Mouse (Mus musculus): ENCODE results near the gene Samd1. TPM values are rescaled to one million over a fixed set of nuclear protein-coding genes. Genes with fewer than 3 reads are reported as not detected.
"Not testable (repeated sequence)": the region's sequence is repeated elsewhere in the genome, so short reads cannot be mapped to it uniquely, and the experiment has no call there.

Gene Samd1
- polyA plus RNA-seq, 1 experiment from 2014 or later: 10.5 TPM

DNA sequence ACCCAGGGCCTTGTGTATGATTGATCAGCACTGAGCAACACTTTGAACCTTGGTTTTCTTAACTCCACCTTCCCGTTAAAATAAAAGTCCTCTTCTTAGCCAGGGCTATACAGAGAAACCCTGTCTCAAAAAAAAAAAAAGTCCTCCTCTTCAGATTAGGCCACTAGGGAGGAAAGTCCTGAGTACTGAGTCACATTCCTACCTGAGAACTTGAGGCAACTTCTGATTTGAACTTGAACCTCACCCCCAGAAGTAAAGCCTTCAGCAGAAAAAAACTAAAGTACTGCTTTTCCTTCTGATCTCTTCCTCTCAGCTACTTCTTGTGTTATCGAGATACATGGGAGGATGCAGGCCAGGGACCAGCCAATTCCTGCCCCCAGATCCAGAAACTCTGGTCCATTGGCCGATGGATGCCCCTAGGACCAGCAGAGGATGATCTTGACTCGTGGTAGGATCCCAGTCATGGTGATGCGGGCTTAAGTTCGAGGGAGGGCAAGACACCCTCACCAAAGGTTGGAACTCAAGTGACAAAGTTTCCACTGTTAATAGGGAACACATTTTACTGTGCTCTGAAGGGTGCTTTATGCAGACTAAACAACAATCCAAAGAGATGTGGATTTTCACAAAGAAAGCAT, 6.3 kb downstream of the Samd1 start:
- no peak for DNase-seq
- peak overlapping the region; percentile 57 for H3K4me3 ChIP-seq (replicated peaks; ENCODE audit: low read depth, low read length)
- no peak for ATAC-seq (ENCODE audit: low FRiP score, low TSS enrichment)
- peaks cover 16% of the 10 kb centered on the region; the same call in 1 of the 2 replicates for H3K27me3 ChIP-seq (ENCODE audit: control insufficient read depth, insufficient read depth, low read length)
- peaks cover 12% of the 10 kb centered on the region for H3K36me3 ChIP-seq (ENCODE audit: control insufficient read depth, insufficient read depth, low read length)
- H3K9me3 ChIP-seq (ENCODE audit: control insufficient read depth, low read length): no peaks in the 10 kb centered on the region
- H3K27ac ChIP-seq (replicated peaks; ENCODE audit: low read depth, low read length): no peak overlapping the region
- WGBS: 74% methylated on average over 6 of the region's 6 CpGs
- H3K4me1 ChIP-seq (ENCODE audit: control insufficient read depth, insufficient read depth, low read length): peaks cover 14% of the 10 kb centered on the region
- peak overlapping the region; percentile 88 for H3K4me2 ChIP-seq (ENCODE audit: low read length)
- H3K9ac ChIP-seq (replicated peaks; ENCODE audit: low read length): no peak overlapping the region

DNA sequence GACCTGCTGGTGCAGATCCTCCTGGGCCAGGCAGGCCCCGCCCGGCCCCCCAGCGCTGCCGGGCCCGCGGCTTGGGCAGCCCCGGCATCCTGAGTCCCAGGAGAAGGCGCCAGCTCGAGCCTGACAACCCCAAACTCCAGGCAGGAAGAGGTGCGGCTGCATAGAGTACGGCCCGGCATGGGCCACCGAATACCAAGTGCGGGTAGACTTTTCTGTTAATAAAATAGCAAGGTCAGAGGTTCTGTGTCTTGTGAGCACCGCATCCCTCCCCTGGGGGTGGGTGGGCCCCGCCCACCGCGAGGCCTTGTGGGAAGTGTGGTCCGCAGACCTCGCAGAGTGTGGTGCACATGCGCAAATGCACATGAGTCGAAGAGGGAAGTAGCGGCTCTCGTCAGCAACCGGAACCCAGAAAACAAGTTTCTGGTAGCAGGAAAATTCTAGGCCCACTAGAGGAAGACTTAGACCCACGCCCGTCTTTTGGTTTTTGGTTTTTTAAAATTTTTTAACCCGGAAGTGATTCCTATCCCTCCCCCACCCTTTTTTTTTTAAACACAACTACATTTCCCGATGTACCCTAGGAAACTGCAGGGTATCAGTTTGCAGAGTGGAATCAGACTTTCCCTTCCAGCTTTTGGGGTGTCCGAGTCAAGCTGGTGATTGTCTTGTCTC, 7.2 kb downstream of the Samd1 start:
- DNase-seq (peak; percentile 96), ATAC-seq (ENCODE audit: low FRiP score, low TSS enrichment) (peak; percentile 86)
- Histone ChIP-seq H3K36me3 (ENCODE audit: control insufficient read depth, insufficient read depth, low read length) (peaks cover 7% of the 10 kb centered on the region), H3K27ac (replicated peaks; ENCODE audit: low read depth, low read length) (0 out of 2 replicates have a peak overlapping the region, but pooled peaks have one; percentile 37), H3K4me1 (ENCODE audit: control insufficient read depth, insufficient read depth, low read length) (peaks cover 5% of the 10 kb centered on the region), H3K9ac (replicated peaks; ENCODE audit: low read length) (peak overlapping the region; percentile 69), H3K27me3 (ENCODE audit: control insufficient read depth, insufficient read depth, low read length) (peaks cover 16% of the 10 kb centered on the region; the same call in 1 of the 2 replicates), H3K4me2 (ENCODE audit: low read length) (peak overlapping the region; percentile 88), H3K9me3 (ENCODE audit: control insufficient read depth, low read length) (no peaks in the 10 kb centered on the region), H3K4me3 (replicated peaks; ENCODE audit: low read depth, low read length) (peak overlapping the region; percentile 57)
- WGBS: 1% methylated on average over 30 of the region's 30 CpGs

DNA sequence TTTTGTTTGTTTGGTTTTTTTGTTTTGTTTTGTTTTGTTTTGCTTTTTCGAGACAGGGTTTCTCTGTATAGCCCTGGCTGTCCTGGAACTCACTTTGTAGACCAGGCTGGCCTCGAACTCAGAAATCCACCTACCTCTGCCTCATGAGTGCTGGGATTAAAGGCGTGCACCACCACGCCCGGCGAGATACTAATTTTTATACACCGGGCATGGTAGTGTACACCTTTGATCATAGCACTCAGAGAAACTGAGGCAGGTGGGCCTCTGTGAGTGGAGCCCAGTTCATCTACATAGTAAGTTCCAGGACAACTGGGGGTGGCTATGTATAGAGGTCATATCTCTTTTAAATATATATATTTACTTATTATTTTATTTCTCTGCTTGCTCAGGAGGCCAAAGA, 8.0 kb downstream of the Samd1 start:
- H3K4me3 ChIP-seq (replicated peaks; ENCODE audit: low read depth, low read length); DNase-seq; H3K9me3 ChIP-seq (ENCODE audit: control insufficient read depth, low read length); H3K36me3 ChIP-seq (ENCODE audit: control insufficient read depth, insufficient read depth, low read length); ATAC-seq (ENCODE audit: low FRiP score, low TSS enrichment); H3K9ac ChIP-seq (replicated peaks; ENCODE audit: low read length); H3K27ac ChIP-seq (replicated peaks; ENCODE audit: low read depth, low read length); H3K4me1 ChIP-seq (ENCODE audit: control insufficient read depth, insufficient read depth, low read length); H3K4me2 ChIP-seq (ENCODE audit: low read length): not testable (repeated sequence)
- WGBS: 96% methylated on average over 7 of the region's 7 CpGs
- peaks cover 20% of the 10 kb centered on the region for H3K27me3 ChIP-seq (ENCODE audit: control insufficient read depth, insufficient read depth, low read length)

GRCm38 (mm10) chr8:84008362-84008761, 10.9 kb downstream of the Samd1 start:
- H3K27me3 ChIP-seq (ENCODE audit: control insufficient read depth, insufficient read depth, low read length): peaks cover 32% of the 10 kb centered on the region
- no peak overlapping the region for H3K9ac ChIP-seq (replicated peaks; ENCODE audit: low read length)
- H3K4me2 ChIP-seq (ENCODE audit: low read length): no peak overlapping the region
- H3K36me3 ChIP-seq (ENCODE audit: control insufficient read depth, insufficient read depth, low read length): no peaks in the 10 kb centered on the region
- no peak for DNase-seq
- 23% methylated on average over 7 of the region's 7 CpGs for WGBS
- no peak for ATAC-seq (ENCODE audit: low FRiP score, low TSS enrichment)
- no peak overlapping the region for H3K4me3 ChIP-seq (replicated peaks; ENCODE audit: low read depth, low read length)
- H3K9me3 ChIP-seq (ENCODE audit: control insufficient read depth, low read length): no peaks in the 10 kb centered on the region
- peaks cover 17% of the 10 kb centered on the region for H3K4me1 ChIP-seq (ENCODE audit: control insufficient read depth, insufficient read depth, low read length)
- no peak overlapping the region for H3K27ac ChIP-seq (replicated peaks; ENCODE audit: low read depth, low read length)

- Histone ChIP-seq H3K4me2 (ENCODE audit: low read length) (no peak overlapping the region), H3K4me3 (replicated peaks; ENCODE audit: low read depth, low read length) (no peak overlapping the region), H3K9ac (replicated peaks; ENCODE audit: low read length) (no peak overlapping the region), H3K36me3 (ENCODE audit: control insufficient read depth, insufficient read depth, low read length) (no peaks in the 10 kb centered on the region), H3K27me3 (ENCODE audit: control insufficient read depth, insufficient read depth, low read length) (peaks cover 34% of the 10 kb centered on the region), H3K9me3 (ENCODE audit: control insufficient read depth, low read length) (no peaks in the 10 kb centered on the region), H3K27ac (replicated peaks; ENCODE audit: low read depth, low read length) (no peak overlapping the region), H3K4me1 (ENCODE audit: control insufficient read depth, insufficient read depth, low read length) (peaks cover 17% of the 10 kb centered on the region)
- WGBS: 2% methylated on average over 11 of the region's 11 CpGs
- ATAC-seq (ENCODE audit: low FRiP score, low TSS enrichment) (no peak), DNase-seq (peak; percentile 92)
Measured at GRCm38 (mm10) chr8:84009876-84010275, 12.4 kb downstream of the Samd1 start.

GRCm38 (mm10) chr8:84010625-84011611, 13.4 kb downstream of the Samd1 start:
- Histone ChIP-seq H3K27me3 (ENCODE audit: control insufficient read depth, insufficient read depth, low read length) (peaks cover 34% of the 10 kb centered on the region), H3K9ac (replicated peaks; ENCODE audit: low read length) (peak overlapping the region; percentile 51; the same call in 1 of the 2 replicates), H3K4me1 (ENCODE audit: control insufficient read depth, insufficient read depth, low read length) (peaks cover 17% of the 10 kb centered on the region), H3K36me3 (ENCODE audit: control insufficient read depth, insufficient read depth, low read length) (no peaks in the 10 kb centered on the region), H3K27ac (replicated peaks; ENCODE audit: low read depth, low read length) (no peak overlapping the region), H3K4me3 (replicated peaks; ENCODE audit: low read depth, low read length) (peak overlapping the region; percentile 52), H3K9me3 (ENCODE audit: control insufficient read depth, low read length) (no peaks in the 10 kb centered on the region), H3K4me2 (ENCODE audit: low read length) (peak overlapping the region; percentile 95)
- peak; percentile 90 for DNase-seq
- 2% methylated on average over 81 of the region's 83 CpGs for WGBS
- peak; percentile 51; the same call in 1 of the 2 replicates for ATAC-seq (ENCODE audit: low FRiP score, low TSS enrichment)

DNA sequence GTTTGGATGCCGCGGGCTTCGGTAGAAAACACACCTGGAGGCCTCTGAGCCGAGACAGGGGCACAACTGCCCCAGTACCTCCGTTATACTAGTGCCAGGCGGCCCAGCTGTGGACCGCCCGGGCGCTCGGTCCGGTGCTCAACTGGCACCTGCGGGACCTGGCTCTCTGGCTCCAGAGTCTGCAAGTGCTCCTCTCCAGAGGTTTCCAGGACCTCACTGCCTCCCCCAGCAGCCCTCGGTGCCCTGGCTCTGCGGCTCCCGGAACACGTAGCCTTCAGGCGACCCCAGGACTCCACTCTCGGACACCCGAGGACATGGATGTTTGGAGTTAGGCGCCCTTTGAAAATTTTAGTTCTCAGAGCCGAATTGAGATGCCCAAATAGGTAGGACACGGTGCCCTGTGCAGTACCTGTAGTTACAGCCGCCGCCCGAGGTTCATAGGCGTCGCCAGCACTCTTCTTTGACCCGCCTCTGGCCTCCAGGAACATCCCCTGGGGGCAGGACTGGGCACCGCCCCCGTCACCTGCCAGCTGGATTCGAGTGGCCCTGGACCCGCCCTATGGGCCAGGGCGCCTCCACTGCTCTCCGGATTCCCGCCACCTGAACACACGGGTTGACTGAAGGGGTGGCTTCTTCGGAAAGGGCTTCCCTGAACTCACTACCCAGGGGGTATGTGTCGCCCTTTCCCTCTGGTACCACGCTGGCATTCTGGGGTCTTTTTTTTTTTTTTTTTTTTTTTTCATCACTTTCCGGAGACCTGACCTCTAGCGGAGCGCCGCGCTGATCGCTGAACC, 14.4 kb downstream of the Samd1 start, which contains the start of gene 2210011C24Rik:
2210011C24Rik (minus strand) TSS at position 467 of the 794 bp plus-strand sequence.
- no peak for DNase-seq
- Histone ChIP-seq H3K36me3 (ENCODE audit: control insufficient read depth, insufficient read depth, low read length) (no peaks in the 10 kb centered on the region), H3K9me3 (ENCODE audit: control insufficient read depth, low read length) (no peaks in the 10 kb centered on the region), H3K4me1 (ENCODE audit: control insufficient read depth, insufficient read depth, low read length) (peaks cover 17% of the 10 kb centered on the region), H3K27me3 (ENCODE audit: control insufficient read depth, insufficient read depth, low read length) (peaks cover 34% of the 10 kb centered on the region), H3K27ac (replicated peaks; ENCODE audit: low read depth, low read length) (no peak within 1 kb of the TSS), H3K9ac (replicated peaks; ENCODE audit: low read length) (peak within 1 kb of the TSS; percentile 51; the same call in 1 of the 2 replicates), H3K4me3 (replicated peaks; ENCODE audit: low read depth, low read length) (peak within 1 kb of the TSS; percentile 52), H3K4me2 (ENCODE audit: low read length) (peak within 1 kb of the TSS; percentile 95)
- under 1% methylated on average over 45 of the region's 45 CpGs for WGBS
- 0 out of 2 replicates have a peak, but pooled peaks have one; percentile 22 for ATAC-seq (ENCODE audit: low FRiP score, low TSS enrichment)

Data from midbrain, embryonic 14.5 days (tissue).